Mouse (Mus musculus) spleen, adult 2 months (tissue): ENCODE data around the gene Eml1. TPM values are rescaled to one million over a fixed set of nuclear protein-coding genes. Genes with fewer than 3 reads are reported as not detected.

Experiments used
- DNase-seq, 2 experiments: peaks; one replicate each; pipeline versions ENCODE4 v3.0.0 to v3.0.0-alpha.2; 2012 to 2021; ENCODE audit warnings: low spot score in 2 of 2, low read depth in 1 of 2
- H3K27ac ChIP-seq: fragments of 200-500 bp; 2 replicates; pipeline ENCODE4 v1.5.1; 2012; ENCODE audit warnings: low read length, inconsistent platforms; ENCODE audit not compliant: insufficient read depth
- H3K27me3 ChIP-seq: fragments of 200-500 bp; 2 replicates; pipeline ENCODE4 v1.6.1; 2012; ENCODE audit warnings: mild to moderate bottlenecking, moderate library complexity, low read length, inconsistent platforms; ENCODE audit not compliant: control insufficient read depth, insufficient read depth
- H3K36me3 ChIP-seq: fragments of 200-500 bp; 2 replicates; pipeline ENCODE4 v1.6.1; 2012; ENCODE audit warnings: mild to moderate bottlenecking, low read length, inconsistent platforms; ENCODE audit not compliant: control insufficient read depth, insufficient read depth
- H3K4me1 ChIP-seq: fragments of 200-500 bp; 2 replicates; pipeline ENCODE4 v1.6.1; 2011; ENCODE audit warnings: inconsistent platforms; ENCODE audit not compliant: control insufficient read depth, insufficient read depth, insufficient read length
- H3K4me3 ChIP-seq: fragments of 200-500 bp; 2 replicates; pipeline ENCODE4 v1.5.1; 2011; ENCODE audit warnings: mild to moderate bottlenecking, inconsistent platforms; ENCODE audit not compliant: insufficient read depth, insufficient read length; ENCODE audit errors: extremely low read depth
- CTCF ChIP-seq: fragments of 200-500 bp; IDR thresholded peaks from 2 replicates; pipeline ENCODE4 v1.5.1; 2011; ENCODE audit warnings: mild to moderate bottlenecking, inconsistent platforms; ENCODE audit not compliant: insufficient read depth, insufficient read length, insufficient replicate concordance; ENCODE audit errors: extremely low read depth
- POLR2A ChIP-seq: fragments of 200-500 bp; IDR thresholded peaks from 2 replicates; pipeline ENCODE4 v1.6.1; 2011; ENCODE audit warnings: low read depth, low read length, inconsistent platforms
- WGBS: fragments of 180-500 bp; shearing (Covaris S2); methylation state at CpG from one replicate; pipeline ENCODE4 v1.1.7; 2018; 5-methylcytosine and 5-hydroxymethylcytosine counted together
- polyA plus RNA-seq: library from polyadenylated mRNA; depleted of rRNA; stranded (reverse); fragments of >200 nt; gene quantifications from 2 replicates; pipeline ENCODE4 v1.2.3, GENCODE M21; 2012

Eml1 gene
- polyA plus RNA-seq, 1 experiment: 9.3 TPM

- no peaks in the 10 kb centered on the region for H3K36me3 ChIP-seq
- TF ChIP-seq POLR2A (no peak), CTCF (no peak)
- WGBS: 61% methylated on average over 2 of the region's 2 CpGs
- no peak overlapping the region for H3K4me3 ChIP-seq
- DNase-seq: no peak
- H3K4me1 ChIP-seq: no peaks in the 10 kb centered on the region
- H3K27ac ChIP-seq: no peak overlapping the region
- H3K27me3 ChIP-seq: no peaks in the 10 kb centered on the region
Measured at GRCm38 (mm10) chr12:108489741-108490140, 119.0 kb downstream of the Eml1 start.

DNA sequence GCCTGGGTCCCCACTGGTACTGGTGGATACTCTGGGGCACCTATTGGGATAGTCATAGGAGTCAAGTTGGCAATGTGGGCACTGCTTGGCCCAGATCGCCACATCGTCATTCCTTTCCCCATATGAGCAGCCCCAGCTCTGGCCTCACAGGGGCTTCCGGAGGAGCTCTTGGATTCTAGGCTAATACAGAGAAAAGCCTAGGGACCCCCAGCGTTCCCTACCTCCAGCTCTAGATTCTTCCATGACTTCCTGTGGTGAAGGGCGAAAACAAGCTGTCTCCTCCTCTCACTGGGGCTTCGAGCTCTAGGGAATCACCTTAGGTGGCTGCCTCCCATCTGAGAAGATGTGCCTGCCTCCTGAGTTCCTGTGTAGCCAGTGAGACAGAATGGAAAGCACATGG, 119.6 kb downstream of the Eml1 start:
- DNase-seq: no peak
- Histone ChIP-seq H3K27me3 (no peaks in the 10 kb centered on the region), H3K36me3 (no peaks in the 10 kb centered on the region), H3K4me1 (no peaks in the 10 kb centered on the region), H3K27ac (no peak overlapping the region), H3K4me3 (no peak overlapping the region)
- WGBS: 83% methylated on average over 6 of the region's 6 CpGs
- TF ChIP-seq POLR2A (no peak), CTCF (no peak)

DNA sequence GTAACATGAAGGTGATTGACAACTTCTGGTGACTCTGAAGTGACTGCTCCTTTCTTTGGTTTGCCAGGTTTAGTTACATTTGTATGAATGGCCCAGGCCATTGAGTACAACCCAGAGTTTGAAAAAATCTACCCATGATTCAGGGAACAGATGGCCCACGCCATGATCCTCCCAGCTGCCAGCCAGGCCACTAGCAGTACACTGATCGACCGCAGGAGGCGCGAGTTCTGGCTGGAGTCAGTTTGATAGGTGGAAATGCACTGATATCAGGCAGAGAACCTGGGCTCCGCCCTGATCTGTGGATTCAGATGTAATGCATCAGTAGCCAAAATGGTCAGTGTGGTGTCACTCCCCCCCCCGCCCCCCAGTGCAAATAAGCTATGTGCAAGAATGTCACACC, 120.2 kb downstream of the Eml1 start:
- H3K36me3 ChIP-seq: no peaks in the 10 kb centered on the region
- 63% methylated on average over 7 of the region's 7 CpGs for WGBS
- no peaks in the 10 kb centered on the region for H3K27me3 ChIP-seq
- TF ChIP-seq CTCF: no peak
- no peak for TF ChIP-seq POLR2A
- no peak overlapping the region for H3K4me3 ChIP-seq
- H3K27ac ChIP-seq: no peak overlapping the region
- H3K4me1 ChIP-seq: no peaks in the 10 kb centered on the region
- no peak for DNase-seq

- DNase-seq: peak in 1 of 2 experiments; percentile 9
- H3K36me3 ChIP-seq: no peaks in the 10 kb centered on the region
- no peak for TF ChIP-seq CTCF
- TF ChIP-seq POLR2A: no peak
- WGBS: 25% methylated on average over 4 of the region's 4 CpGs
- H3K27me3 ChIP-seq: no peaks in the 10 kb centered on the region
- no peak overlapping the region for H3K4me3 ChIP-seq
- no peaks in the 10 kb centered on the region for H3K4me1 ChIP-seq
- H3K27ac ChIP-seq: no peak overlapping the region
Measured at GRCm38 (mm10) chr12:108494011-108494541, 123.3 kb downstream of the Eml1 start.

DNA sequence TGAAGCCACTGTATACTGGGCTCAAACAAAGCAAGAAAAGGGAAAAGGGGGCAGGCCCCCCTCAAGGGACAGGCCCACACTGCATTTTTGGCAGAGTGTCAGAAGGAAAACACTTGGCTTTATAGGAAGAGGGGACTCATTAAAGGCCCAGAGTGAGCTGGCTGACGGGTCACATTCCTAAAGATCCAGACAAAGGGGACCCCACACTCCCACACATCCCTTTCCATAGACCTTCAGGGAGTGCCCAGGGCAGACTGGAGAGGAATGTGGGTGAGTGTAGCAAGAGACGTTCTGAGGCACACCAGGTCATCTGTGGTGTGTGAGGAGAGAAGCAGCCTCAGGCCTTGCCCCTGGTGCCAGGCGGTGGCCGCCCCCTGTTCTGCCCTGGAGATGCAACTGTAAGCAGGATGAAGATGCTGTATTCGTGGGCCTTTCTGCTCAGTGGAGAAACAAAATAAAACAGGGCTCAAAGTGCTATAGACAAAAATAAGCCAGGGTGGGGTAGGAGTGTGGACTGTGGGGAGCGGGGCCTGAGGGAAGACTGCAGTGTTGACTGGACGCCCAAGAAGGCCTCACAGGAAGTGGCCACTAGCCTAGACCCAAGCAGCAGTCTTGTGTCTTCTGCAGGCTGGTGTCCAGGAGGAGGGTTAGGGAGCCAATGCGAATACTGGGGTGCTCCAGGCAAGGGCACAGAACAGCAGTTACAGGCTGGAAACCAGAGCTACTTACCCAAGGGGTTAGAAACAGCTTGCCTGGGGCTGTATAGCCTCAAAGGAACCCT, 124.9 kb downstream of the Eml1 start:
- Histone ChIP-seq H3K27ac (no peak overlapping the region), H3K4me3 (no peak overlapping the region), H3K27me3 (no peaks in the 10 kb centered on the region), H3K36me3 (no peaks in the 10 kb centered on the region), H3K4me1 (no peaks in the 10 kb centered on the region)
- DNase-seq: no peak
- no peak for TF ChIP-seq POLR2A
- TF ChIP-seq CTCF: no peak
- 72% methylated on average over 8 of the region's 8 CpGs for WGBS

GRCm38 (mm10) chr12:108503064-108503463, 132.3 kb downstream of the Eml1 start:
- DNase-seq: no peak
- Histone ChIP-seq H3K4me1 (no peaks in the 10 kb centered on the region; the same call in 1 of the 2 replicates), H3K4me3 (no peak overlapping the region), H3K27me3 (no peaks in the 10 kb centered on the region), H3K27ac (no peak overlapping the region), H3K36me3 (no peaks in the 10 kb centered on the region)
- TF ChIP-seq POLR2A (no peak), CTCF (no peak)
- 72% methylated on average over 10 of the region's 10 CpGs for WGBS

DNA sequence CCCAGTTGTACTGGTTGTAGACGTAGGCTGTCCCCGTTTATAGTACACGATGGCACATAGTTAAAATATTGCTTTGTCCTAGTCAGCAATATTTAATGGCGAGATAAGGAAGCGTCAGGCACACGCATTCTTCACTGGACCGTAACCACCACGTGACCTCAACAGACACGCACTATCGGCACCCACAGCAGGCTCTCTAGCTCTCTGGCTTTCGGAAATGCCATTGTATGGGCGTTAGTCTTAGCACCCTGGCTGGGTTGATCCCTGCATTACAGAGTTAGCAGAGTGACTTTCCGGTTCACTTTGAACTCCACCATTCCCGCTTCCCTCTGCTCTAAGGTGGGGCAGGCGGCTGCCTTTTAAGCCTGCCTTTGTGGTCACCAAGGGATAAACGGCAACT, 132.8 kb downstream of the Eml1 start:
- Histone ChIP-seq H3K27ac (no peak overlapping the region), H3K4me3 (no peak overlapping the region), H3K27me3 (no peaks in the 10 kb centered on the region), H3K36me3 (no peaks in the 10 kb centered on the region), H3K4me1 (no peaks in the 10 kb centered on the region; the same call in 1 of the 2 replicates)
- TF ChIP-seq CTCF: no peak
- 30% methylated on average over 16 of the region's 16 CpGs for WGBS
- DNase-seq: no peak
